Mouse (Mus musculus): ENCODE results near the gene Elf5. TPM values are rescaled to one million over a fixed set of nuclear protein-coding genes. Genes with fewer than 3 reads are reported as not detected.

Elf5 gene
- 2.4 and 4.0 TPM in 2 replicates for polyA plus RNA-seq (2012; rRNA removed)

DNA sequence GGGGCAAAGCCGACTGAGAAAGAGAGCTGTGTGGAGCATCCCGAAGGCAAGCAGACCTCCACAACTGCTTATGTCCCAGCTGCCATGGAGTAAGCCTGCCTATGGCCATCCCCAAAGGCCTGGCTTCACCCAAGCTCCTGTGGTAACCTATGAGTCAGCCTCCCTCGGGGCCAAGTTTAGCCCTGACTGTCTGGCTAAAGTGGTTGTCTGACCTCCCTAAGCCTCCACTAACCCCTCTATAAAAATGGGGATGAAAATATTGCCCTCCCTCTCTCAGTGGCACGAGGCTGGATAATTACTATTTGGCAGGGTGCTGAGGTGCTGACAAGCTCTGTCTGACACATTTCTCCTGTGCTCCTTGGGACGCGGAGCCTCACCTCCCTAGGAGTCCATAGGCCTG lies at the start of gene Elf5:
Gene Elf5, plus strand, starts transcription at position 341 of the 400 bp plus-strand sequence.

DNA sequence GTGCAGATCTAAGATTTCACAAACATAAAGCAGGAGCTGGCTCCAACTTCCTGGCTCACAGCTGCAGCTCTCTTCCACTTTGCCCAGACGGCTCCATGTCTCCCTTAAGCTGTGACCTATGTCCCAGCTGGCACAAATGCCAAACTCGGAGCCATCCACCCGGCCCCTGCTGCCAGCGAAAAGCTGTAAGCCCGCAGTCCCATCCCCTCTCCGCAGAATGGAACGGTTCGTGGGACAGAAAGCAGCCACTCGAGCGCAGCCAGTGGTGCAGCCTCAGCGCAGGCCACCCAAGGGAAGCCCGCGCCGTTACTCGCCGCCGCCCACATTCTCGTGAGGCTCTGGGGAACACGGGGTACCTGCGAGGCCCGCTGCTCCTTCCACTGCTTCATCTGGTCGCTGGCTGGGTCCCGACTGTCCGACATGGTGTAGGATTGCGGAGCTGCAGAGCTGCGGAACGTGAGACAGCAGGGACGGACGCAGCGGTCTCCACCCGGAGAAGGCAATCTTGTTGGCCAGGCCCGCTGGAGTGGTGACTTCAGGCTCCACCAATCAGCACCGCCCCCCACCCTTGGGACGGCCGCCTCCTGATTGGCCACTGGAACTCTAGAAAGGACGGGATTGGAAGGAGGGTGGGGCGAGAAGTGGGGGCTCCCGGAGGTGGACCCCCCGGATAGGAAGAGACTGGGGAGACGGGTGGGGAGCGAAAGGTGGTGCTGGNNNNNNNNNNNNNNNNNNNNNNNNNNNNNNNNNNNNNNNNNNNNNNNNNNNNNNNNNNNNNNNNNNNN lies 73.3 kb downstream of the Elf5 start, which contains the start of gene Cat:
Gene Cat, minus strand, starts transcription at position 544 of the 785 bp plus-strand sequence.

Other genes starting within 250 kb of the Elf5 start
- 56.0 and 60.6 TPM in 2 replicates for gene Ehf, start 108.4 kb upstream of the Elf5 start, polyA plus RNA-seq (2012; rRNA removed)
- gene Cat, start 73.5 kb downstream of the Elf5 start, polyA plus RNA-seq (2012; rRNA removed): 47.9 and 63.5 TPM in 2 replicates
- 19.3 and 19.5 TPM in 2 replicates for gene Abtb2, start 154.6 kb downstream of the Elf5 start, polyA plus RNA-seq (2012; rRNA removed)